Mouse (Mus musculus) lung, postnatal 4 days (tissue): Measurements from ENCODE around the gene Snip1.

Experiments
- DNase-seq, 2 experiments: peaks; one replicate each; pipeline ENCODE4 v3.0.0; 2021

The Snip1 gene

DNA sequence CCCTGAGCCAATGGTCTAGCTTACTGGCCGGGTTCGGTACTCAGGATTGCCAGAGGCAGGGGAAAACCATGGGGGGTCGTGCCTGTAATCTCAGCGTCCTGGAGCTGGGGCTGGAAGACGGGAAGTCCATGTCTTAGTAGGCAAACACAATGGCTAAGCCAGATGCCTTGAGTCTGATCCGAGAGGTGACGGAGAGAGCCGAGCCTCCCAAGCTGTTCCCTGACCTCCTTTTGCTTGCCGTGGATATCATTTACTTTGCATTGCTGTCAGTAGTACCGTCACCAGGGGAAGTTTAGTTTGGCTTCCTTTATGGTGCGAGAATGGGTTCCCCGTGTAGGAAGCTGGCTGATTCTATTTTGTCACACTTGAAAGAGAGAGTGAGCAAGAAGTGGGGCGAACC lies 34.9 kb downstream of the Snip1 start:
- DNase-seq, result no peak

- no peak for DNase-seq
Observed at GRCm38 (mm10) chr4:125105354-125105753, 38.9 kb downstream of the Snip1 start.

DNA sequence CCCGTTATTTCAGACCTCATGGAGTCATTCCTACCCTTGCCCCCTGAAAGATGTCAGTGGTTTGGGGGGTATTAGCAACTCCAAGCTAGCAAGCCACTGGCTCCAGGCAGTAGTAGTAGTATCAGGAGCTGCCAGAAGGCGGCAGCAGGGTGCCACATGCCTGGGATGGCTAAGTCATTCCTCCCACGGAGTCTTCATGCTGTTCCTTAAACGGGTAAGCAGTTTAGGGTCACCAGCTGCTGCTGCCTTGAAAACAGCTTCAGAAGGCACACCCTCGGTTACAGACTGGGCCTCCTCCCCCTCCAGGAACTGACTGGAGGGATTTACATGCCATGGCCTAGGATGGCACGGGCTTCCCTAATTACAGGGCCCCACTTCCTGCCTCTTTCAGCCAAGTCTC lies 48.2 kb downstream of the Snip1 start:
- peak; percentile 87 to 90 for DNase-seq

DNA sequence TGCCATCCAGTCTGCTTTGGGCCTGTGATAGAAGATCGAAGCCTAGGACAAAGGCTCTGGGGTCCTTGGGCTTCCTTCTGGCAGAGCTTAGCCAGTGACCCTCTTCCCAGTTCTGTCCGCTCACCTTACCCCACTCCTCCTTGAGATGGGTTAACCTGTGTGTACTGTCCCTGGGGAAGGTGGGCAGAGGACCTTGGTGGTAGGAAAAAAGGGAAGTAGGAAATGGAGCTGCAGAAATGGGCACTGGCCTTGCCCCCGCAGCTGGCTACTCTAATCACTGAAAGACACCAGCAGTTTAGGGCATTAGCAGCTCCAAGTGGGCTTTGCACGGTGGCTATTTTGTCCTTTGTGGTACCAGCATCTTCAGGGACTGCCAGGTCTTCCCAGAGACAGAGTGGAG lies 48.6 kb downstream of the Snip1 start:
- DNase-seq, result peak in 1 of 2 experiments; percentile 13

GRCm38 (mm10) chr4:125115710-125116089 lies 49.2 kb downstream of the Snip1 start:
- peak; percentile 60 to 72 for DNase-seq

DNA sequence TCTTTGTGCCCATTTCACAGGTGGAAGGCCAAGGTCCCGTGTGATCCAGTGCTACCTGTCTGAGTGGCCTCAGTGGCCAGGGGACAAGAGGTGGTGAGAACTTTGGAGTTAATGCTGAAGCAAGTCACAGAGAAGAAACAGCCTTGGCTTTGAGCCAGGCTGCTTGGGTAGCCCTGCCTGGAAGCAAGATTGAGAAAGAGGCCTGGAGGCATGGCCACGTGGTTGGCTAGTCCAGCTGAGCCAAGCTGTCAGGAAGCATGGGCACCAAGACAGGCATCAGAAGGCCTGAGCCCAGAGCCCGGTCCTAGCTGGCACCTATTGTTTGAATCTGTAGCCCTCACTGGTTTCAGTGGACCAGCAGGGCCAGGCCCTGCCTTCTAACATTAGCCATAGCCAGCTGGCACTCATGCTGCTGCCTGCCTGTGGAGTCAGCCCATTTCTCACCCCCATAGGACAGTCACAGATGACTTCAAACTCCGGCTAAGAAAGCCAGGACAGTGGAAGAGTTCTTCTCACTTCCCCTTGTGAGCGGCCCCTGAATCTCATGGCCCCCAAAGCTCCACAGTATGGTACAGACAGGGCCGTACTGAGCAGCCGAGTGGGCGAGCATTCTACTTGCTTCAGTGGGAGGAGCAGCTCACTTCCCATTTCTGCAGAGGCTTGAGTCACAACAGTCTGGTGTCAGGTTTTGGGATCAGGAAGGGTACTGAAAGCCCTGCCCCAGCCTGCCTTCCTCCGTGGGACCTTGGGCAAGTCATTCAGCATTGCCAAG lies 49.8 kb downstream of the Snip1 start:
- peak; percentile 76 to 82 for DNase-seq

GRCm38 (mm10) chr4:125116929-125117328 lies 50.5 kb downstream of the Snip1 start:
- DNase-seq, result no peak

GRCm38 (mm10) chr4:125117902-125118320 lies 51.4 kb downstream of the Snip1 start:
- DNase-seq, result peak; percentile 50

DNA sequence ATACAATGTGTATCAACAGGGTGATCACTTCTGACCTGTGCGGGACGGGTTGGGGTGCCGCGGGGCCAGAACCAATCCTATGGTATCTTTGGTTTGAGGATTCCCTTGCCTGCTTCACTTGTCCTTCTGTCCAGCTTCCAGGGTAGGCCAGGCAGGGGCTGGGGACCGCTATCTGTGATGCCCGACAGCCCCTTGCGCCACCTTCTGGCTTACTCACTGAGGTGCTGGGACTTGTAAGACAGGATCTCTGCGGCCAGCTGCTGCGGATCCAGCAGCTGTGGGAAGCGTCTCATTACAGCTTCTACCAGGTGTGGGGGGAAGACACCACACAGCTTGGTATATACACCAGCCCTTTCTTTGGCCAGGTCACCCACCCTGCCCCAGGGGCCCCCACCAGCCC lies 52.6 kb downstream of the Snip1 start:
- no peak for DNase-seq

- DNase-seq, result no peak
Observed at GRCm38 (mm10) chr4:125119721-125120120, 53.2 kb downstream of the Snip1 start.

DNA sequence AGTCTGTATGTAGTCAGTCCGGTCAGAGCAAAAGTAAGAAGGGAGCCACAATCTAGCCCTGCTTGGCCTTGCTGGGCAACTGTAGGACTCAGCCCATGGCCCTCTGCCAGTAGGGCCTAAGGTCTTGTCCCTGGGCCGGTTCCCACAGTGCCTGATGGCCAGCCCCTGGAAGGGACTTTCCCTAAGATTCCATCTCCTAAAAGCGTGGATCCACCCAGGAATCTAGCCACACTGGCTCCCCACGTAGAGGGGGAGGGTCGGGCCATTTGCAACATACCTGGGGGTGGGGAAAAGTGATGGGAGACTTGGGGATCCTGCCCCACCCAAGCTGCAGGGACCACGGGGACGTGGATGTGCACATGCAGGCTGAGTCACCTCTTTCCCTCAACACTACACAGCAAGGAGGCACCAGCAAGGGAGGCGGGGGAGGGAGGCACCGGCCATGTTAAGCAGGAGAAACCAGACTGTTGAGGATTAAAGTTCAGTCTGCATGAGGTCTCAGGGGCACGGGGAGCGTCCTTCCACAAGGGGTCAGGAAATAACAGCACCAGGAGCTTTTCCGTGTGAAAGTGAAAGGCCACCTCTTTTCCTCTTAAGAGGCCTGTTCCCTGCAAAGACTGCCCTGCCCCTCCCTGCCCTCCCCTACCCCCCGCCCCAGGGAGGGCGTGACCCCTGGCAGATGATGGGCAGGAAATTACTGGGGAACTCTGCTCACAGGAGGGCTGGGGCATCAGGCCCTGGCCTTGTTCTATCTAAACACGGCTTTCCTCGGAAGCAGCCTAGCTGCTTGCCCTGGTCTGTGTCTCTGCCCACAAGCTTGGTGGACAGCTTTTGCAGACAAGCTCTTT lies 56.2 kb downstream of the Snip1 start:
- peak; percentile 63 to 75 for DNase-seq

GRCm38 (mm10) chr4:125123279-125123671 lies 56.8 kb downstream of the Snip1 start:
- no peak for DNase-seq
